Mouse (Mus musculus) limb, embryonic 10.5 days (tissue): ENCODE measurements around the gene Adarb1. TPM values are rescaled to one million over a fixed set of nuclear protein-coding genes. Genes with fewer than 3 reads are reported as not detected.

ENCODE experiments used
- DNase-seq: peaks from one replicate; pipeline ENCODE4 v3.0.0-alpha.2; 2017; ENCODE audit warnings: low spot score
- H3K27ac ChIP-seq: fragments of 300-500 bp; sonication (generic); 2 replicates; pipeline ENCODE4 v1.5.1; 2016; ENCODE audit warnings: mild to moderate bottlenecking
- H3K27me3 ChIP-seq: fragments of 300-500 bp; sonication (generic); 2 replicates; pipeline ENCODE4 v1.6.1; 2016; ENCODE audit warnings: low read depth, mild to moderate bottlenecking; ENCODE audit not compliant: poor library complexity, severe bottlenecking
- H3K36me3 ChIP-seq: fragments of 300-500 bp; sonication (generic); 2 replicates; pipeline ENCODE4 v1.6.1; 2016; ENCODE audit warnings: mild to moderate bottlenecking, moderate library complexity
- H3K4me1 ChIP-seq: fragments of 300-500 bp; sonication (generic); 2 replicates; pipeline ENCODE4 v1.6.1; 2016
- H3K4me3 ChIP-seq: fragments of 300-500 bp; sonication (generic); 2 replicates; pipeline ENCODE4 v1.5.1; 2016; ENCODE audit warnings: mild to moderate bottlenecking, moderate library complexity
- H3K9me3 ChIP-seq: fragments of 300-500 bp; sonication (generic); replicated peaks from 2 replicates; pipeline ENCODE4 v1.6.1; 2016; ENCODE audit warnings: mild to moderate bottlenecking
- WGBS: fragments of 180-500 bp; shearing (Covaris S2); methylation state at CpG from one replicate; pipeline ENCODE4 v1.1.7; 2016; 5-methylcytosine and 5-hydroxymethylcytosine counted together
- polyA plus RNA-seq: library from polyadenylated mRNA; unstranded; fragments of >200 nt; fragmentation: Nextera tagmentation; extraction: Ambion mirVana; gene quantifications from 2 replicates; pipeline ENCODE4 v1.2.1, GENCODE M21; 2016

Gene Adarb1
- polyA plus RNA-seq, 1 experiment from 2014 or later: 4.9 TPM

GRCm38 (mm10) chr10:77374407-77374806 lies 43.7 kb downstream of the Adarb1 start:
- Histone ChIP-seq H3K36me3 (no peaks in the 10 kb centered on the region), H3K4me3 (no peak overlapping the region), H3K27me3 (no peaks in the 10 kb centered on the region), H3K27ac (no peak overlapping the region), H3K4me1 (peaks cover 17% of the 10 kb centered on the region), H3K9me3 (no peaks in the 10 kb centered on the region)
- DNase-seq: no peak
- WGBS: 88% methylated on average over 5 of the region's 5 CpGs

GRCm38 (mm10) chr10:77370129-77370528 lies 47.9 kb downstream of the Adarb1 start:
- peaks cover 33% of the 10 kb centered on the region for H3K4me1 ChIP-seq
- H3K27me3 ChIP-seq: no peaks in the 10 kb centered on the region
- WGBS: 93% methylated on average over 5 of the region's 5 CpGs
- DNase-seq: no peak
- no peaks in the 10 kb centered on the region for H3K36me3 ChIP-seq
- no peak overlapping the region for H3K27ac ChIP-seq
- no peaks in the 10 kb centered on the region for H3K9me3 ChIP-seq
- no peak overlapping the region for H3K4me3 ChIP-seq

- Histone ChIP-seq H3K4me3 (no peak overlapping the region), H3K27me3 (no peaks in the 10 kb centered on the region), H3K4me1 (peaks cover 33% of the 10 kb centered on the region), H3K27ac (no peak overlapping the region), H3K36me3 (no peaks in the 10 kb centered on the region), H3K9me3 (no peaks in the 10 kb centered on the region)
- no peak for DNase-seq
- 82% methylated on average over 6 of the region's 6 CpGs for WGBS
These were observed 50.1 kb downstream of the Adarb1 start for GRCm38 (mm10) chr10:77367973-77368372.

GRCm38 (mm10) chr10:77366959-77367358 lies 51.1 kb downstream of the Adarb1 start:
- no peaks in the 10 kb centered on the region for H3K36me3 ChIP-seq
- peaks cover 25% of the 10 kb centered on the region for H3K4me1 ChIP-seq
- no peaks in the 10 kb centered on the region for H3K9me3 ChIP-seq
- H3K27ac ChIP-seq: no peak overlapping the region
- H3K27me3 ChIP-seq: no peaks in the 10 kb centered on the region
- no peak overlapping the region for H3K4me3 ChIP-seq
- no peak for DNase-seq
- WGBS: 98% methylated on average over 4 of the region's 4 CpGs

GRCm38 (mm10) chr10:77365212-77365611 lies 52.9 kb downstream of the Adarb1 start:
- Histone ChIP-seq H3K4me3 (no peak overlapping the region), H3K27me3 (no peaks in the 10 kb centered on the region), H3K4me1 (peaks cover 20% of the 10 kb centered on the region; the same call in 1 of the 2 replicates), H3K9me3 (no peaks in the 10 kb centered on the region), H3K27ac (no peak overlapping the region), H3K36me3 (no peaks in the 10 kb centered on the region)
- DNase-seq: no peak
- 84% methylated on average over 2 of the region's 2 CpGs for WGBS

- no peak overlapping the region for H3K4me3 ChIP-seq
- 83% methylated on average over 2 of the region's 2 CpGs for WGBS
- no peaks in the 10 kb centered on the region for H3K9me3 ChIP-seq
- no peaks in the 10 kb centered on the region for H3K36me3 ChIP-seq
- DNase-seq: no peak
- H3K4me1 ChIP-seq: no peaks in the 10 kb centered on the region
- H3K27me3 ChIP-seq: no peaks in the 10 kb centered on the region
- no peak overlapping the region for H3K27ac ChIP-seq
These were observed 57.6 kb downstream of the Adarb1 start for GRCm38 (mm10) chr10:77360486-77360885.

GRCm38 (mm10) chr10:77357957-77358356 lies 60.1 kb downstream of the Adarb1 start:
- H3K36me3 ChIP-seq: no peaks in the 10 kb centered on the region
- 89% methylated on average over 6 of the region's 6 CpGs for WGBS
- no peaks in the 10 kb centered on the region for H3K9me3 ChIP-seq
- no peaks in the 10 kb centered on the region for H3K27me3 ChIP-seq
- H3K27ac ChIP-seq: no peak overlapping the region
- DNase-seq: no peak
- no peak overlapping the region for H3K4me3 ChIP-seq
- no peaks in the 10 kb centered on the region for H3K4me1 ChIP-seq

GRCm38 (mm10) chr10:77353031-77353745 lies 64.9 kb downstream of the Adarb1 start:
- DNase-seq: peak; percentile 69
- no peaks in the 10 kb centered on the region for H3K27me3 ChIP-seq
- no peak overlapping the region for H3K27ac ChIP-seq
- WGBS: 89% methylated on average over 6 of the region's 6 CpGs
- no peak overlapping the region for H3K4me3 ChIP-seq
- H3K36me3 ChIP-seq: 0 out of 2 replicates have a peak, but pooled peaks cover 3% of the 10 kb centered on the region
- no peaks in the 10 kb centered on the region for H3K9me3 ChIP-seq
- H3K4me1 ChIP-seq: no peaks in the 10 kb centered on the region

- Histone ChIP-seq H3K4me3 (no peak overlapping the region), H3K36me3 (no peaks in the 10 kb centered on the region), H3K27ac (no peak overlapping the region), H3K27me3 (no peaks in the 10 kb centered on the region), H3K4me1 (peaks cover 10% of the 10 kb centered on the region), H3K9me3 (no peaks in the 10 kb centered on the region)
- 84% methylated on average over 3 of the region's 3 CpGs for WGBS
- no peak for DNase-seq
These were observed 75.2 kb downstream of the Adarb1 start for GRCm38 (mm10) chr10:77342842-77343241.

- H3K36me3 ChIP-seq: no peaks in the 10 kb centered on the region
- DNase-seq: no peak
- no peaks in the 10 kb centered on the region for H3K9me3 ChIP-seq
These were observed 76.4 kb downstream of the Adarb1 start for GRCm38 (mm10) chr10:77341711-77342110.

GRCm38 (mm10) chr10:77341059-77341458 lies 77.0 kb downstream of the Adarb1 start:
- 88% methylated on average over 4 of the region's 4 CpGs for WGBS

More at GRCm38 (mm10) chr10:77341711-77342110, 76.4 kb downstream of the Adarb1 start:
- peaks cover 12% of the 10 kb centered on the region for H3K4me1 ChIP-seq
- no peak overlapping the region for H3K4me3 ChIP-seq
- no peak overlapping the region for H3K27ac ChIP-seq
- H3K27me3 ChIP-seq: no peaks in the 10 kb centered on the region

GRCm38 (mm10) chr10:77339871-77340341 lies 78.2 kb downstream of the Adarb1 start:
- H3K36me3 ChIP-seq: no peaks in the 10 kb centered on the region
- peak overlapping the region; percentile 33 for H3K4me3 ChIP-seq
- H3K27ac ChIP-seq: no peak overlapping the region
- DNase-seq: no peak
- H3K4me1 ChIP-seq: peaks cover 15% of the 10 kb centered on the region
- H3K9me3 ChIP-seq: no peaks in the 10 kb centered on the region
- no peaks in the 10 kb centered on the region for H3K27me3 ChIP-seq
- 26% methylated on average over 18 of the region's 18 CpGs for WGBS

More at GRCm38 (mm10) chr10:77341059-77341458, 77.0 kb downstream of the Adarb1 start:
- no peak overlapping the region for H3K27ac ChIP-seq
- H3K4me3 ChIP-seq: no peak overlapping the region
- H3K9me3 ChIP-seq: no peaks in the 10 kb centered on the region
- H3K36me3 ChIP-seq: no peaks in the 10 kb centered on the region
- H3K4me1 ChIP-seq: peaks cover 12% of the 10 kb centered on the region
- DNase-seq: no peak
- no peaks in the 10 kb centered on the region for H3K27me3 ChIP-seq

GRCm38 (mm10) chr10:77333518-77333917 lies 84.6 kb downstream of the Adarb1 start:
- no peaks in the 10 kb centered on the region for H3K27me3 ChIP-seq
- no peak overlapping the region for H3K27ac ChIP-seq
- no peaks in the 10 kb centered on the region for H3K36me3 ChIP-seq
- no peak overlapping the region for H3K4me3 ChIP-seq
- WGBS: 81% methylated on average over 9 of the region's 9 CpGs
- peaks cover 44% of the 10 kb centered on the region for H3K4me1 ChIP-seq
- no peaks in the 10 kb centered on the region for H3K9me3 ChIP-seq
- DNase-seq: no peak
